ENCODE assay signal across 3 mouse cellular contexts in the genomic region with DNA sequence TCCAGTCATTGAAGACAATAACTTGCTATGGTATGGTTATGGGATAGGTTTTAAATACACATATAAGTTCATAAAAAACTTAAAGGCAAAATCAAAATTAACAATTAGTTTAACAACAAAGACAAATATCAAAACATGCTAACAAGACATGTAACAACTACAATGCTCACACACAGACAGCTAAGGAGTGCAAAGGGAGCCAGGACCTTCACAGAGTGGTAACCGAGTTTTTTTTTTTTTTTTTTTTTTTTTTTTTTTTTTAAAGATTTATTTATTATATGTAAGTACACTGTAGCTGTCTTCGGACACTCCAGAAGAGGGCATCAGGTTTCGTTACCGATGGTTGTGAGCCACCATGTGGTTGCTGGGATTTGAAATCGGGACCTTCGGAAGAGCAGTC. TPM values are rescaled to one million over a fixed set of nuclear protein-coding genes. Genes with fewer than 3 reads are reported as not detected.
DNase-seq lines count a peak whose midpoint lies in the region; TF ChIP-seq lines count a peak whose summit lies in the region.
"Not testable (repeated sequence)": the region's sequence is repeated elsewhere in the genome, so short reads cannot be mapped to it uniquely, and the experiment has no call there.

No protein-coding gene starts in this region.

- H3K4me3 ChIP-seq in CH12.LX (replicated peaks in 1 of 3; ENCODE audit: low read depth in 2 of 3, low read length in 2 of 3, poor library complexity in 1 of 3); ES-E14 (ENCODE audit: insufficient read depth in 1 of 2, low read depth in 1 of 2, low read length in 2 of 2, poor library complexity in 1 of 2, severe bottlenecking in 1 of 2); MEL (ENCODE audit: control insufficient read depth in 1 of 2, insufficient read depth in 1 of 2, low read depth in 2 of 2, low read length in 2 of 2): not testable (repeated sequence)

- dilution Hi-C loops in CH12.LX (cut with MboI; ENCODE audit: extremely low pct_ligation_motif_present, extremely low pct_unique_long_range_greater_than_20kb, low sequenced_read_pairs): not testable (repeated sequence)

- not testable (repeated sequence) for H3K36me3 ChIP-seq in CH12.LX (replicated peaks in 1 of 2; ENCODE audit: control insufficient read depth in 1 of 2, insufficient read depth in 1 of 2, low read length in 1 of 2); ES-E14 (ENCODE audit: control insufficient read depth, insufficient read depth, low read length, poor library complexity, severe bottlenecking); MEL (ENCODE audit: control insufficient read depth in 1 of 2, insufficient read depth in 2 of 2, low read length in 2 of 2)

- TF ChIP-seq RAD21 in CH12.LX (IDR thresholded peaks at IDR 0.05; ENCODE audit: low read depth, low read length); MEL (IDR thresholded peaks at IDR 0.05; ENCODE audit: low read depth, low read length): not testable (repeated sequence)

- not testable (repeated sequence) for H3K27ac ChIP-seq in CH12.LX (ENCODE audit: insufficient read depth, low read depth); ES-E14 (ENCODE audit: insufficient read depth, low read depth, low read length, poor library complexity, severe bottlenecking); MEL (ENCODE audit: control insufficient read depth, low read depth, low read length)

- H3K9me3 ChIP-seq in CH12.LX (replicated peaks; ENCODE audit: low read length); ES-E14 (ENCODE audit: control insufficient read depth, insufficient read depth, low read depth, low read length); MEL (replicated peaks; ENCODE audit: insufficient read depth, low read length): not testable (repeated sequence)

- DNase-seq in CH12.LX (ENCODE audit: extremely low read depth); ES-E14 (ENCODE audit: low read depth, low spot score); MEL (ENCODE audit: low read depth, low spot score): not testable (repeated sequence)

- TF ChIP-seq CTCF in CH12.LX (conservative IDR thresholded peaks at IDR 0.05 in 1 of 2, IDR thresholded peaks at IDR 0.05 in 1 of 2; ENCODE audit: low read depth in 2 of 2, low read length in 2 of 2); MEL (IDR thresholded peaks at IDR 0.05 in 2 of 3, conservative IDR thresholded peaks at IDR 0.05 in 1 of 3; ENCODE audit: control insufficient read depth in 1 of 3, insufficient read depth in 1 of 3, low read depth in 2 of 3, low read length in 3 of 3, poor library complexity in 1 of 3, severe bottlenecking in 1 of 3): not testable (repeated sequence)

- H3K4me2 ChIP-seq in CH12.LX (ENCODE audit: insufficient read depth, low read depth, poor library complexity, severe bottlenecking): not testable (repeated sequence)

- not testable (repeated sequence) for H3K4me1 ChIP-seq in CH12.LX (ENCODE audit: control insufficient read depth in 1 of 2, insufficient read depth in 2 of 2); ES-E14 (ENCODE audit: control insufficient read depth in 2 of 2, insufficient read depth in 2 of 2, low read length in 2 of 2, poor library complexity in 1 of 2); MEL (ENCODE audit: control insufficient read depth in 1 of 2, insufficient read depth in 2 of 2, low read length in 2 of 2)

- not testable (repeated sequence) for TF ChIP-seq EP300 in CH12.LX (IDR thresholded peaks at IDR 0.05; ENCODE audit: low read length); MEL (IDR thresholded peaks at IDR 0.05; ENCODE audit: low read depth in 1 of 2, low read length in 2 of 2)

- in situ Hi-C loops in CH12.LX (cut with MboI; ENCODE audit: low pct_ligation_motif_present, low pct_unique_long_range_greater_than_20kb, low sequenced_read_pairs); ES-E14 (cut with MboI; ENCODE audit: low sequenced_read_pairs in 2 of 2, unreplicated experiment in 2 of 2): not testable (repeated sequence)

- not testable (repeated sequence) for H3K79me2 ChIP-seq in CH12.LX (replicated peaks; ENCODE audit: control insufficient read depth, extremely low read depth, insufficient read depth, poor library complexity, severe bottlenecking); MEL (ENCODE audit: control insufficient read depth, insufficient read depth, low read length, poor library complexity)

- not testable (repeated sequence) for H3K27me3 ChIP-seq in CH12.LX (replicated peaks); MEL (ENCODE audit: control insufficient read depth in 1 of 2, insufficient read depth in 2 of 2, low read length in 2 of 2)

- not testable (repeated sequence) for H3K9ac ChIP-seq in CH12.LX (ENCODE audit: insufficient read depth, low read depth); ES-E14 (ENCODE audit: insufficient read depth, low read depth, low read length, poor library complexity, severe bottlenecking); MEL (ENCODE audit: control insufficient read depth, low read depth, low read length, poor library complexity, severe bottlenecking)

- TF ChIP-seq POLR2A in CH12.LX (IDR thresholded peaks at IDR 0.05; ENCODE audit: low read depth, low read length); MEL (IDR thresholded peaks at IDR 0.05; ENCODE audit: control insufficient read depth in 1 of 2, insufficient read depth in 1 of 2, low read depth in 1 of 2, low read length in 2 of 2, poor library complexity in 1 of 2): not testable (repeated sequence)

TF ChIP-seq in CH12.LX, 34 proteins besides CTCF, POLR2A, EP300 and RAD21:
- peak; percentile 26; the same call in 1 of the 2 replicates for TF ChIP-seq ZNF384 (IDR thresholded peaks at IDR 0.05; ENCODE audit: low read depth, low read length)
TF ChIP-seq in CH12.LX: peak in this region for 1; not testable (repeated sequence) for 33.

TF ChIP-seq in ES-E14, 5 proteins besides CTCF, POLR2A, EP300 and RAD21:
- TF ChIP-seq ZNF384 (IDR thresholded peaks at IDR 0.05; ENCODE audit: low read depth, low read length): peak; percentile 53; the same call in 1 of the 2 replicates

TF ChIP-seq in MEL, 35 proteins besides CTCF, POLR2A, EP300 and RAD21:
- TF ChIP-seq ZNF384 (IDR thresholded peaks at IDR 0.05; ENCODE audit: low read depth, low read length): peak; percentile 66

RNA-seq across cellular contexts. Expression of a gene that starts 26.1 kb away (rescaled TPM):
- 11.6 and 13.8 TPM in 2 replicates for total RNA-seq in CH12.LX (2012; rRNA removed)
- 18.7 and 24.0 TPM in 2 replicates for total RNA-seq in CH12.LX (2014; rRNA removed)
- 16.4 and 18.3 TPM in 2 replicates for polyA plus RNA-seq in CH12.LX (2012; ENCODE audit: insufficient read length, low read depth)
- 7.9 and 8.5 TPM in 2 replicates for total RNA-seq in ES-E14 (2012; rRNA removed)
- total RNA-seq in MEL (2012; rRNA removed): 13.7 and 14.1 TPM in 2 replicates
- polyA plus RNA-seq in MEL (2012; ENCODE audit: insufficient read depth in 1 of 2, insufficient read length in 2 of 2, low read depth in 1 of 2, low replicate concordance in 2 of 2, missing spikeins in 1 of 2): 100 to 1,000 TPM in 1 of 2 experiments, 10 to 100 TPM in 1; 13.8 to 156 TPM

RNA-seq across cellular contexts. Expression of a gene that starts 58.2 kb away (rescaled TPM):
- total RNA-seq in CH12.LX (2012; rRNA removed) (57.6 and 72.4 TPM in 2 replicates), CH12.LX (2014; rRNA removed) (113 and 138 TPM in 2 replicates), ES-E14 (2012; rRNA removed) (22.7 and 28.8 TPM in 2 replicates), MEL (2012; rRNA removed) (52.5 and 55.3 TPM in 2 replicates)
- polyA plus RNA-seq in CH12.LX (2012; ENCODE audit: insufficient read length, low read depth) (92.3 and 98.1 TPM in 2 replicates), MEL (2012; ENCODE audit: insufficient read depth in 1 of 2, insufficient read length in 2 of 2, low read depth in 1 of 2, low replicate concordance in 2 of 2, missing spikeins in 1 of 2) (100 to 1,000 TPM in 1 of 2 experiments, 10 to 100 TPM in 1; 43.4 to 416 TPM)

RNA-seq across cellular contexts. Expression of a gene that starts 58.5 kb away (rescaled TPM):
- total RNA-seq in CH12.LX (2012; rRNA removed) (20.4 and 22.6 TPM in 2 replicates), CH12.LX (2014; rRNA removed) (21.5 and 24.9 TPM in 2 replicates), ES-E14 (2012; rRNA removed) (56.2 and 60.8 TPM in 2 replicates), MEL (2012; rRNA removed) (24.7 and 32.1 TPM in 2 replicates)
- polyA plus RNA-seq in CH12.LX (2012; ENCODE audit: insufficient read length, low read depth) (42.7 and 50.7 TPM in 2 replicates), MEL (2012; ENCODE audit: insufficient read depth in 1 of 2, insufficient read length in 2 of 2, low read depth in 1 of 2, low replicate concordance in 2 of 2, missing spikeins in 1 of 2) (10 to 100 TPM in 1 of 2 experiments, not detected in 1; 24.7 TPM)
